Mouse (Mus musculus): ENCODE data around the gene Agap2. TPM values are rescaled to one million over a fixed set of nuclear protein-coding genes. Genes with fewer than 3 reads are reported as not detected.

The Agap2 gene
- polyA plus RNA-seq, 1 experiment, result 5.2 TPM

- no peak for DNase-seq
- 38% methylated on average over 8 of the region's 8 CpGs for WGBS
- Histone ChIP-seq H3K4me3 (replicated peaks; ENCODE audit: extremely low read depth, low read depth, low read length) (no peak overlapping the region), H3K4me1 (ENCODE audit: control insufficient read depth, insufficient read depth, low read length) (peaks cover 3% of the 10 kb centered on the region)
- TF ChIP-seq CTCF (IDR thresholded peaks at IDR 0.05; ENCODE audit: insufficient read depth, low read length) (no peak), POLR2A (IDR thresholded peaks at IDR 0.05; ENCODE audit: borderline replicate concordance, extremely low read depth, low read depth, low read length) (no peak)
These were observed 7.0 kb downstream of the Agap2 start for GRCm38 (mm10) chr10:127081996-127082620.

- Histone ChIP-seq H3K4me3 (replicated peaks; ENCODE audit: extremely low read depth, low read depth, low read length) (no peak overlapping the region), H3K4me1 (ENCODE audit: control insufficient read depth, insufficient read depth, low read length) (peaks cover 3% of the 10 kb centered on the region)
- TF ChIP-seq POLR2A (IDR thresholded peaks at IDR 0.05; ENCODE audit: borderline replicate concordance, extremely low read depth, low read depth, low read length), result no peak
- no peak for TF ChIP-seq CTCF (IDR thresholded peaks at IDR 0.05; ENCODE audit: insufficient read depth, low read length)
- DNase-seq, result no peak
- WGBS, result 48% methylated on average over 8 of the region's 8 CpGs
These were observed 8.3 kb downstream of the Agap2 start for GRCm38 (mm10) chr10:127083292-127083914.

GRCm38 (mm10) chr10:127083915-127084306, 8.8 kb downstream of the Agap2 start:
- Histone ChIP-seq H3K4me1 (ENCODE audit: control insufficient read depth, insufficient read depth, low read length) (peaks cover 2% of the 10 kb centered on the region), H3K4me3 (replicated peaks; ENCODE audit: extremely low read depth, low read depth, low read length) (no peak overlapping the region)
- no peak for DNase-seq
- no peak for TF ChIP-seq CTCF (IDR thresholded peaks at IDR 0.05; ENCODE audit: insufficient read depth, low read length)
- no peak for TF ChIP-seq POLR2A (IDR thresholded peaks at IDR 0.05; ENCODE audit: borderline replicate concordance, extremely low read depth, low read depth, low read length)
- WGBS, result 38% methylated on average over 5 of the region's 5 CpGs

GRCm38 (mm10) chr10:127085052-127085451, 10.0 kb downstream of the Agap2 start:
- no peaks in the 10 kb centered on the region for H3K4me1 ChIP-seq (ENCODE audit: control insufficient read depth, insufficient read depth, low read length)
- 77% methylated on average over 9 of the region's 9 CpGs for WGBS
- H3K4me3 ChIP-seq (replicated peaks; ENCODE audit: extremely low read depth, low read depth, low read length), result no peak overlapping the region
- TF ChIP-seq POLR2A (IDR thresholded peaks at IDR 0.05; ENCODE audit: borderline replicate concordance, extremely low read depth, low read depth, low read length), result no peak
- TF ChIP-seq CTCF (IDR thresholded peaks at IDR 0.05; ENCODE audit: insufficient read depth, low read length), result no peak
- no peak for DNase-seq

GRCm38 (mm10) chr10:127085633-127086032, 10.5 kb downstream of the Agap2 start:
- H3K4me3 ChIP-seq (replicated peaks; ENCODE audit: extremely low read depth, low read depth, low read length), result no peak overlapping the region
- no peak for DNase-seq
- 66% methylated on average over 6 of the region's 6 CpGs for WGBS
- no peaks in the 10 kb centered on the region for H3K4me1 ChIP-seq (ENCODE audit: control insufficient read depth, insufficient read depth, low read length)
- no peak for TF ChIP-seq POLR2A (IDR thresholded peaks at IDR 0.05; ENCODE audit: borderline replicate concordance, extremely low read depth, low read depth, low read length)
- TF ChIP-seq CTCF (IDR thresholded peaks at IDR 0.05; ENCODE audit: insufficient read depth, low read length), result no peak

- peaks cover 3% of the 10 kb centered on the region; the same call in 1 of the 2 replicates for H3K4me1 ChIP-seq (ENCODE audit: control insufficient read depth, insufficient read depth, low read length)
- TF ChIP-seq POLR2A (IDR thresholded peaks at IDR 0.05; ENCODE audit: borderline replicate concordance, extremely low read depth, low read depth, low read length), result no peak
- 19% methylated on average over 57 of the region's 57 CpGs for WGBS
- peak; percentile 61 for DNase-seq
- no peak overlapping the region for H3K4me3 ChIP-seq (replicated peaks; ENCODE audit: extremely low read depth, low read depth, low read length)
These were observed 15.7 kb downstream of the Agap2 start for GRCm38 (mm10) chr10:127090560-127091411.

GRCm38 (mm10) chr10:127091507-127092396, 16.7 kb downstream of the Agap2 start:
- 16% methylated on average over 51 of the region's 51 CpGs for WGBS
- TF ChIP-seq POLR2A (IDR thresholded peaks at IDR 0.05; ENCODE audit: borderline replicate concordance, extremely low read depth, low read depth, low read length) (no peak), CTCF (IDR thresholded peaks at IDR 0.05; ENCODE audit: insufficient read depth, low read length) (no peak)
- DNase-seq, result peak; percentile 24
- peaks cover 3% of the 10 kb centered on the region; the same call in 1 of the 2 replicates for H3K4me1 ChIP-seq (ENCODE audit: control insufficient read depth, insufficient read depth, low read length)
- H3K4me3 ChIP-seq (replicated peaks; ENCODE audit: extremely low read depth, low read depth, low read length), result no peak overlapping the region

GRCm38 (mm10) chr10:127092742-127093141, 17.7 kb downstream of the Agap2 start:
- TF ChIP-seq POLR2A (IDR thresholded peaks at IDR 0.05; ENCODE audit: borderline replicate concordance, extremely low read depth, low read depth, low read length), result no peak
- no peak for TF ChIP-seq CTCF (IDR thresholded peaks at IDR 0.05; ENCODE audit: insufficient read depth, low read length)
- DNase-seq, result no peak
- Histone ChIP-seq H3K4me1 (ENCODE audit: control insufficient read depth, insufficient read depth, low read length) (peaks cover 3% of the 10 kb centered on the region; the same call in 1 of the 2 replicates), H3K4me3 (replicated peaks; ENCODE audit: extremely low read depth, low read depth, low read length) (no peak overlapping the region)
- WGBS, result 39% methylated on average over 4 of the region's 4 CpGs

GRCm38 (mm10) chr10:127094382-127094802, 19.3 kb downstream of the Agap2 start:
- H3K4me1 ChIP-seq (ENCODE audit: control insufficient read depth, insufficient read depth, low read length), result peaks cover 3% of the 10 kb centered on the region; the same call in 1 of the 2 replicates
- no peak overlapping the region for H3K4me3 ChIP-seq (replicated peaks; ENCODE audit: extremely low read depth, low read depth, low read length)
- peak; percentile 36 for DNase-seq
- 21% methylated on average over 7 of the region's 7 CpGs for WGBS
- no peak for TF ChIP-seq POLR2A (IDR thresholded peaks at IDR 0.05; ENCODE audit: borderline replicate concordance, extremely low read depth, low read depth, low read length)

Data from lung, adult 2 months (tissue).